Mouse (Mus musculus): ENCODE measurements at regions not wholly inside any gene's neighbourhood (a gene's known extent, or its start where the extent isn't known, plus 50 kb on each side); places are given as distances from the start of the nearest gene placed in this dataset.
"Not testable (repeated sequence)": the region's sequence is repeated elsewhere in the genome, so short reads cannot be mapped to it uniquely, and the experiment has no call there.

- not testable (repeated sequence) for DNase-seq (ENCODE audit: low spot score in 2 of 2)
Measured at GRCm38 (mm10) chr12:119102106-119102505, 135.9 kb upstream of the Abcb5 start.

GRCm38 (mm10) chr12:119099736-119100135, 133.5 kb upstream of the Abcb5 start:
- DNase-seq (ENCODE audit: low spot score in 2 of 2), result no peak

GRCm38 (mm10) chr12:119097814-119098213, 131.6 kb upstream of the Abcb5 start:
- no peak for DNase-seq (ENCODE audit: low spot score in 2 of 2)

DNA sequence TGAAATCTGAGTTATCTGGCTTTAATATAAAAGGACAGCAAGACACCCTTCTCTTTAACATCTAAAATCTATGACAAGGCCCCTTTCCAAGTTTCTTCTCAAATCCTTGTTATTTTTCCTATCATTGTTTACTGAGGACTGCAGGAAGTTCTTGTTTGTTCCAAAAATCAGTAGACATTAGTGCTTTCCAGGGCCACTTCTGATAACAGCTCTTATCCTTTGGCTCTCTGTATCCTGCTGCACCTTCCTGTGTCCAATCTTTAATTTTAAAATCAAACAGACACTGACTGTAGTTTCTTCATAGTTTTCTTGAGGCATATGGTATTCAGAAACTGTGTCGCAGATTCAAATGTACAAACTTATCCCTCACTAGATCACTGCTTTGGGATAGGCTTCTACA, 128.1 kb upstream of the Abcb5 start:
- DNase-seq (ENCODE audit: low spot score in 2 of 2), result no peak

DNA sequence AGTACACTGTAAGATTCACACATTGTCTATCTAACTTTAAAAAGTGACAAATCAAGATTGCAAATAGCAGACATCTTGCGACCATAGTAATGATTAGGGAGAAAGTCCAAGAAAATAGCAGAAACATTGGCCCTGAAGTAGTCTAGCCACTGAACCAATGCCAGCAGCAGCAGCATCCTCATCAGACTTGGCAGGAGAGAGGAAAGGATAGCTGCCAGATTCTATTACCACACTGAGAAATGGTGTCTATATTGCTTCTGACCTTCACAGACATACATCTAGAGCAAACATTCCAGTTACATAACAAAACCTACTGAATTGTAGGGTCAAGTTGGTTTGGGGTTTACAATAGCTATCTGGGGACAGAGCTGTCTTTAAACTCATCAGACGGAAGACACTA, 127.2 kb upstream of the Abcb5 start:
- no peak for DNase-seq (ENCODE audit: low spot score in 2 of 2)

DNA sequence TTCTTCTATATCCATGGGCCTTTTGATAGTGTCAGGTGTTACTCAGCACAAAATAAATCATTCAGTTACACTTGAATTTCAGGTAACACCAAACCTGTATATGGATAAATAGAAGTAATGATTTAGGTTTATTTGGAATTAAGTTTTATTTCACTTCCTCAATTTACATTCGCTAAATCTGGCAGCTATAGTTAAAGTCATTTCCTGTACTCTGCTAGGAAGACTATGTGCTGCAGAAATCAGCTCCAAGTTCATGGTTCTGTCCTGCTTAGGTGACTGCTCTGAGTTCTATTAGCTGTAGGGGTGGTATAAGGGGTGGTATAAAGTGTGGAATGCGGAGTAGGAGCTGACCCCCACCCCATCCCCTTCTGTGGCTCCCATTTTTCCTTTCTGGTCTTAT, 123.1 kb upstream of the Abcb5 start:
- DNase-seq (ENCODE audit: low spot score in 2 of 2), result no peak

- no peak for DNase-seq (ENCODE audit: low spot score in 2 of 2)
Measured at GRCm38 (mm10) chr12:119088666-119089065, 122.4 kb upstream of the Abcb5 start.

GRCm38 (mm10) chr12:119084814-119085213, 118.6 kb upstream of the Abcb5 start:
- no peak for DNase-seq (ENCODE audit: low spot score in 2 of 2)

- DNase-seq (ENCODE audit: low spot score in 2 of 2), result no peak
Measured at GRCm38 (mm10) chr12:119082781-119083180, 116.6 kb upstream of the Abcb5 start.

DNA sequence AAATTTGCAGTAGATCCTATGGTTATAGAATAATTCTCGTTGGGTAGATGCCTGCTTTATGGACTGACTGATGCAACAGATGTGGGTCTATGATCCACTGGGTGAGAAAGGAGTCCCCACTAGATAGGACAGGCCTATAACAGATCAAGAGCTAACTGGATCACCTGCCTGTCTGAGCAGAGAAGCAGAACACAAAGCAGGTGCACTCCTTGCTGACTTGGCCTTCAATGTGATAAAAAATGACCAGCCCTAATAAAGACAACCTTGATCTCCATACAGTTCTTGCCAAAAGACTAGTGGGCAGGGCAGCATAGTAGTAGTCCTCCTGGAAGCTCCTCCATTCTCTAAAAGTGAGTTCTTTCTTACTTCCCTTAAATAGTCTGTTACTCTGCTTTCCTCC, 109.6 kb upstream of the Abcb5 start:
- no peak for DNase-seq (ENCODE audit: low spot score in 2 of 2)

DNA sequence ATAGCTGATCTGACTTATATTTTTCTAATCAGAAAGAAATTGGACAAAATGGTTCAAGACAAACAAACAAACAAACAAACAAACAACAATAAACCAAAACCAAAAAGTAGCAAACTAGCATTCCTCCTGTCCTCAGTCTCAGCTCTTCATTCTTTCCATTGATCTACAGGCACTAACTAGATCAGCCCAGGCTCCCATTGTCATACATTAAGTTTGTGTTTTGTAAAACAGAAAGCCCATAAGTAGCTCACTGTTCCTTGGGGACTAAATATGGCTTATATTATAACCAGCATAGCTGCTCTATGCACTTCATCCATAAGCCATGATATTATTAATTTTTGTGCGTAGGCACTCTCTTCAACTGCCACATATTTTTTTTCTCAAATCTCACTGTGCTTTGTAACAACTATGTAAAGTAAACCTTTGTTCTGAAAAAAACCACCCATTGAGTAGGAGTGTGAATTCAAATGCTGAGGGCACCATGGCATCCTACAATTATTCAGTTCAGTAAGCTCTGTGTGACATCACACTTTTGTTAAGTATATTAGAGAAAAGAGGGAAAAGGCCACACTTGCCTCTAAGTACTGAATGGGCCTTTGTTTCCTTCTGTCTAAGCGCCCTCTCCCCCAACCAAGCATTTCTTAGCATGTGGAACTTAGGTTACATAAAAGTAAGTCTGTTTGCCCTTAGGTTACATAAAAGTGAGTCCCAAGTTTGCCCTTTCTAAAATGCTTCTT, 108.7 kb upstream of the Abcb5 start:
- no peak for DNase-seq (ENCODE audit: low spot score in 2 of 2)

- no peak for DNase-seq (ENCODE audit: low spot score in 2 of 2)
Measured at GRCm38 (mm10) chr12:119074147-119074546, 107.9 kb upstream of the Abcb5 start.

GRCm38 (mm10) chr12:119070963-119071362, 104.7 kb upstream of the Abcb5 start:
- no peak for DNase-seq (ENCODE audit: low spot score in 2 of 2)

DNA sequence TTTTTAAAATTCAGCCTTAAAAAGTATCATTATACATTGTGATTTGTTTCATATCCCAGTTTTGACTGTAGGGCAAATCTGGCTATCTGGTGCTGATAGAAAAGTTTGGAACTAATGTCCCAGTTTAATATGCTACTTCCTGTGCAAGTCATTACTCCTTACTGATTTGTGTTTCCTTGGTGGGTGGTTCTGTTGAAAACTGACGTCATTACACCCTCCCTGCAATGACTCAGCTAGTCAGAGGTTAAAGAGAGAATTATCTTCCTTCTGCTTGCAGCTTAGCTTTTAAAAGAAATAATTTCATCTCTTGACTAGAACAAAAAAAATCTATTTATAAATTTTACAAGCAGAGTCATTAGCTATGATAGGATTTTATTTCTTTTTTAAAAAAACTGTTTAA, 104.2 kb upstream of the Abcb5 start:
- DNase-seq (ENCODE audit: low spot score in 2 of 2), result no peak

DNA sequence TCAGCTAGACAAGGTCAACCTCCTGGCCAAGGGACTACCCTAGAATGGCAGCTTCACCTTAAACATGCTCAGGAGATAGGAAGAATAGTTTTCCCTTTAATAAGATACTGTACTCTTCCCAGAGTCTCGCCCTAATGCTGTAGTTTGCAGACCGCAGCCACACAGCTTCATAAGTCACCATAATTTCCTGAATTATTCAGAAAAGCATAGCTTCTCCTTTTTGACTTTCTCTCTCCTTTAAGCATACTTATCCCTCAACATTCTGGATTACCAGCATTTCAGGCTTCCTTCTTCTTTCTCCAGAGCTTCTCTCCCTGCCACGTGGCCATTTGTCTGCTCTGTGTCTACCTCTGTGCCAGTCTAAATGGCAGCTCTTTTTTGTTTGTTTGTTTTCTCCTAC, 103.5 kb upstream of the Abcb5 start:
- no peak for DNase-seq (ENCODE audit: low spot score in 2 of 2)

DNA sequence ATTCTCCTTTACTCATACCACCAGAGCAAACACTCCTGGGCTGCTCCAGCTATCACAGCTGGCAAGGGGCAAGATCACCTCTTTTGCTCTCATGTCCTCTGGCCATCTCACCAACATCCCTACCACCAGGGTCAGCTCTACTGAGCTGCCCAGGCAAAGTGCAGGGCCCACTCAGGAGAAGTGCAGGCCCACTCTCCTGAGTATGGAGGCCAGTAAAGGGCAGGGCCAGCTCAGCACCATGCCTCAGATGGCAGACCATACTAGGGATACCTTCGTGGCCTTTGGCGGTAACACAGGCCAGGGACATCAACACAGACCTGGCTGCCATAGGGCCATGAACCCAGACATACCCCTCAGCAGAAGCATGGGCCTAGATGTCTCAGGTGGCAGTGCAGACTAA, 101.9 kb upstream of the Abcb5 start:
- DNase-seq (ENCODE audit: low spot score in 2 of 2), result no peak

- no peak for DNase-seq (ENCODE audit: low spot score in 2 of 2)
Measured at GRCm38 (mm10) chr12:119062931-119063330, 96.7 kb upstream of the Abcb5 start.

DNA sequence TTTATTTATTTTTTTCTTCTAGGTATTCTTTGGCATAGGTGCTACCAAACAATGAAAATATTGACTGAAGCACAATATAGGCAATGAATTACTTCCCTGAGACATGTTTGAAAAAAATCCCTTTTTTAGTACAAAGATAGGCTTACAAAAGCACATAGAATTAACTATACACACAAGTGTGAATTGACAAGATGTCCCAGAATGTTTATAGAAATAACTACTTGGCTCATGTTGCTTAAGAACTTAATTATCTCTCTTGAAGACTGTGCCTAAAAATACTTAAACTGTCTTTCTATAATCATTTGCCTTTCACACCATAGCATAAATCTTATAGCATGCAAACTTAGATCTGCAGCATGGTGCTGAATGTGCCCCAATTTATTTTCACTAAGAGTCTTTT, 96.3 kb upstream of the Abcb5 start:
- DNase-seq (ENCODE audit: low spot score in 2 of 2), result no peak

DNA sequence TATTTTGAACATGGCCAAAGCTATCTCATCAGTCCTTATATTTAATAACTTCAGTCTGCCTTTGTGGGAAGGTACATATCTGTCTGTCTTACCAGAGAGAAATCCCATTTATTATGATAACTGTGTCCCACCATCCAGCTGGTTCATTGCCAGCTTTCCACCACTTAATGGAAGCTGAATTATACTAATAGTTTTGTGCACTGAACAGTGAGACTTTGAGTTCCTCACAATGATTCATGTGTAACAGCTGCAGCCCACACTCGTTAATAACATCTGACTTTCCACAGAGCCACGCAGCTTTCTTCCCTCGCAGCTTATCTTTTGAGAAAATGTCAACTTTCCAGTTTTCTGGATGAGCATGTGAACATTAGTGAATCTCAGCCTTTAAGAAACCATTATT, 88.3 kb upstream of the Abcb5 start:
- DNase-seq (ENCODE audit: low spot score in 2 of 2), result peak in 1 of 2 experiments; percentile 11

GRCm38 (mm10) chr12:119051692-119052379, 85.6 kb upstream of the Abcb5 start:
- DNase-seq (ENCODE audit: low spot score in 2 of 2), result no peak

GRCm38 (mm10) chr12:119038306-119038705, 72.1 kb upstream of the Abcb5 start:
- DNase-seq (ENCODE audit: low spot score in 2 of 2), result no peak

DNA sequence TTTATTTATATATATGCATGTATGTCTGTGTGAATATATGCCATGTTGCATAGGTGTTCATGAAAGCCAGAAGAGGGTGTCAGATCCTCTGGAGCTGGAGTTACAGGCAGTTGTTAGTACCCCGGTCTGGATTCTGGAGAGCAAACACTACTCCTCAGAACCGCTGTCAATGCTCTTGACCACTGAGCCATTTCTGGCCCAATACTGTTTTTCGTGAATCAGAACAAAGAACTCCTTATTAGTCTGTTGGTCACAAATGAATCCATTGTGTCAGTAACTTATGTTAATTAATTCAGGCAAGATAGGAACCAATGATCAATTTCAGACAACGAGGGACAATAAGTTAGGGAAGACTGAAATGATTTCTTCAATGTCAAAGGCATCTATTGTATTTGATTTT, 68.6 kb upstream of the Abcb5 start:
- DNase-seq (ENCODE audit: low spot score in 2 of 2), result peak in 1 of 2 experiments; percentile 4

DNA sequence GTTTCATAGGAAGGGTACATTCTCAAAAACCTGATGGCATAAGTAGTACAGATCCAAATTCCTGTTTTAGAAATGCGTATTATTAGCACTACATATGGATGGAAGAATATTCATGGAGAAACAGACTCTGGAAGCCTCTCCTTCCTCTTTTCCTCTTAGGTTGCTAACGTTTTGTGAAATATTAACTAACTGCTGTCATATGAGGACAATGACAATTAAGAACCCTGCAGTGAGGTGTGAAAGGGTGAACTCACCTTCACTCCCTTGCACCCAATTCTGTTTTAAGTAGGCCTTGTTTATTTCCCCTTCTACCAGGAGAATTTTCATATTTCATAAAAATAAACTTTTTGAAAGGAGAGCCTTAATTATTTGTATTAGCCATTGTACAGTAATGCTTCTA, 62.5 kb upstream of the Abcb5 start:
- DNase-seq (ENCODE audit: low spot score in 2 of 2), result no peak

All from layer of hippocampus, adult 18-20 months (tissue).